Mouse (Mus musculus): ENCODE data around the gene Ccl21b.
"Not testable (repeated sequence)": the region's sequence is repeated elsewhere in the genome, so short reads cannot be mapped to it uniquely, and the experiment has no call there.

Ccl21b gene

GRCm38 (mm10) chr4:42255467-42255866 lies at the start of gene Ccl21b:
Gene Ccl21b, plus strand, starts transcription at chr4:42255767.
- not testable (repeated sequence) for DNase-seq

GRCm38 (mm10) chr4:42240339-42240738 lies 15.2 kb upstream of the Ccl21b start, which contains the start of gene Gm10600:
Gene Gm10600, plus strand, starts transcription at chr4:42240639.
- not testable (repeated sequence) for DNase-seq

- not testable (repeated sequence) for DNase-seq
Observed at GRCm38 (mm10) chr4:42293967-42294366, 38.4 kb downstream of the Ccl21b start, which contains the start of gene Gm21953. Gene Gm21953, plus strand, starts transcription at chr4:42294267.

All from thymus, postnatal 36 days (tissue).